Mouse (Mus musculus) lung, postnatal 0 days (tissue): ENCODE measurements around the gene Dennd2c.

Experiments used
- CTCF ChIP-seq: IDR thresholded peaks from 2 replicates; pipeline ENCODE4 v1.5.1; 2016; ENCODE audit warnings: antibody characterized with exemption, mild to moderate bottlenecking
- EP300 ChIP-seq: IDR thresholded peaks from 2 replicates; pipeline ENCODE4 v1.6.1; 2016; ENCODE audit warnings: antibody characterized with exemption, mild to moderate bottlenecking, control low read depth

DNA sequence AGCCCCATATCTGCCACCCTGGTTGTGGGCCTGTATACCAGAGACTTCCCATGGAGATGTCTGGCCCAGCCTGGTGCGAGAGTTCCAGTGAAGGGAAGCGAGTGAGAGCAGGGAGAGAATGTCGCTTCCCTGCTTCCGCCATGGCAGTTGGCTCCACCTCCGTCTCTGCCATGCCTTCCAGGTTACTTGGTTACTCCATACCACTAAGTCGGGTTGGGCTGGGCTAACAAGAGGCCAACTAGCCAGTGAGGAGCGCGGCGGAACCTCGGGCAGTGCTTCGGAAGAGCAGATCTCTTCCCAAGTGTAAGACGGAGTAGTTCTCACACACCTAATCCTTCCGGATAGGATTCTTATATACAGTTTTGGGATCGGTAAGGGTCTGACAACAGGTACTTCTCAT, 80.4 kb downstream of the Dennd2c start:
- no peak for TF ChIP-seq CTCF
- TF ChIP-seq EP300: no peak
